ENCODE assay signal across 10 mouse cellular contexts in the genomic region with DNA sequence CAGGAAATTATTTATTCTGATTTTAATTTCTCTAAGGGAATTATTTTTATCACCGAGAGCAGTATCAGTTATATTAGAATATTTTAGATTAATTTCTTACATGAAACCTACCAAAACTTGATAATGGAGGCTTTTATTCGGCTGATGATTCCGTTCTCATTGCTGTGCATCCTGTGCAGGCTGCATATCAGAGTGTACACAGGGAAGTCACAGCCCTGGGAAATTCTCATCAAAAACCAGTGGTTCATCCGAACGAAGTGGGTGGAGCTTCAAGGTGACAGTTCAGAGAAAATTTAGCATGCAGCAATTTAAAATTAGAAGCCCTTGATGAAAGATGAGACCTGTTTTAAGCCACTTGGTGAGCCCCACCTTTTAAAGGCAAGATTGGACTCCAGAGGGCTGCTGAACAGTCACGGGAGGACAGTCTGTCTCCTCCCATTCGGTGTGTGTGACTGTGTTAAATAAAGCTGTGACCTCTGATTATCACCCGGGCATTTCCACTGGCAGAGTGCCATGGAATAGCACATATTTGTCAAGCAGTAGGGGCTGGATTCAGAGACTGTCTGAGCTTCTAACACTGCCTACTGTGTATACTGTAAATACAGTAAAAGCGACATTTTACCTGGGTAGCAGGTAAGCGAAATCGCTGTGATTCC.
DNase-seq lines count a peak whose midpoint lies in the region; ATAC-seq and TF ChIP-seq lines count a peak whose summit lies in the region.
"Had no signal": no experiment of that assay in that cellular context is flagged by ENCODE, and none has a peak within 500 bp of the region (broad histone marks: within the 10 kb centered on the region; RNA-seq: fewer than 3 reads in every experiment).

No protein-coding gene starts in this region.

- no peaks in the 10 kb centered on the region for H3K27me3 ChIP-seq in hindbrain, embryonic 12.5 days
- no peaks in the 10 kb centered on the region for H3K27me3 ChIP-seq in midbrain, embryonic 12.5 days
- H3K27me3 ChIP-seq: embryonic facial prominence, embryonic 15.5 days; megakaryocyte, embryonic 14.5 days had no signal

- H3K9ac ChIP-seq in hindbrain, embryonic 12.5 days: no peak overlapping the region
- H3K9ac ChIP-seq in midbrain, embryonic 12.5 days (replicated peaks): no peak overlapping the region
- H3K9ac ChIP-seq: embryonic facial prominence, embryonic 15.5 days had no signal

- no peak for TF ChIP-seq CTCF in brain, embryonic 14.5 days (IDR thresholded peaks at IDR 0.05; ENCODE audit: borderline replicate concordance, extremely low read depth, insufficient read depth, insufficient read length)

- no peak for TF ChIP-seq POLR2A in brain, embryonic 14.5 days (IDR thresholded peaks at IDR 0.05; ENCODE audit: borderline replicate concordance, extremely low read depth, insufficient read depth, insufficient read length, poor library complexity, severe bottlenecking)

- peak; percentile 59 for DNase-seq in gastrocnemius, adult 18-20 months (ENCODE audit: low spot score)
- no peak for DNase-seq in gastrocnemius, postnatal 36 days
- DNase-seq in brain, embryonic 14.5 days (ENCODE audit: low read depth): peak; percentile 53
- DNase-seq in embryo, embryonic 10.5 days (ENCODE audit: low spot score): no peak
- DNase-seq in left cerebral cortex, adult 18-20 months (ENCODE audit: low spot score in 2 of 2): no peak
- DNase-seq in urinary bladder, adult 2 months (ENCODE audit: low spot score): no peak

- intact Hi-C loops in gastrocnemius, postnatal 36 days (cut with DNase I): loop anchor here (5.0 kb wide), 1 partner anchor 84 kb away; no protein-coding TSS in a partner anchor

- ATAC-seq in hindbrain, embryonic 12.5 days (ENCODE audit: low FRiP score): peak; percentile 54; the same call in 1 of the 2 replicates
- peak; percentile 41; the same call in 1 of the 2 replicates for ATAC-seq in midbrain, embryonic 12.5 days (ENCODE audit: low FRiP score, low read depth)

- no peaks in the 10 kb centered on the region for H3K9me3 ChIP-seq in hindbrain, embryonic 12.5 days (replicated peaks)
- H3K9me3 ChIP-seq in midbrain, embryonic 12.5 days: no peaks in the 10 kb centered on the region
- H3K9me3 ChIP-seq: embryonic facial prominence, embryonic 15.5 days; megakaryocyte, embryonic 14.5 days had no signal

- no peak overlapping the region for H3K27ac ChIP-seq in hindbrain, embryonic 12.5 days
- H3K27ac ChIP-seq in midbrain, embryonic 12.5 days (replicated peaks): no peak overlapping the region
- H3K27ac ChIP-seq: embryonic facial prominence, embryonic 15.5 days had no signal

- no peak overlapping the region for H3K4me3 ChIP-seq in hindbrain, embryonic 12.5 days
- H3K4me3 ChIP-seq in midbrain, embryonic 12.5 days: no peak overlapping the region
- H3K4me3 ChIP-seq: embryonic facial prominence, embryonic 15.5 days; megakaryocyte, embryonic 14.5 days had no signal

- 67% methylated on average over 11 of the region's 11 CpGs for WGBS in hindbrain, embryonic 12.5 days
- WGBS in midbrain, embryonic 12.5 days: 71% methylated on average over 11 of the region's 11 CpGs

- peaks cover 11% of the 10 kb centered on the region for H3K4me1 ChIP-seq in hindbrain, embryonic 12.5 days
- H3K4me1 ChIP-seq in midbrain, embryonic 12.5 days: peaks cover 8% of the 10 kb centered on the region; the same call in 1 of the 2 replicates
- H3K4me1 ChIP-seq: embryonic facial prominence, embryonic 15.5 days; megakaryocyte, embryonic 14.5 days had no signal

- H3K4me2 ChIP-seq in hindbrain, embryonic 12.5 days (replicated peaks): no peak overlapping the region
- H3K4me2 ChIP-seq in midbrain, embryonic 12.5 days (replicated peaks): no peak overlapping the region
- H3K4me2 ChIP-seq: embryonic facial prominence, embryonic 15.5 days had no signal

- no peaks in the 10 kb centered on the region for H3K36me3 ChIP-seq in hindbrain, embryonic 12.5 days
- H3K36me3 ChIP-seq in midbrain, embryonic 12.5 days: no peaks in the 10 kb centered on the region
- H3K36me3 ChIP-seq: embryonic facial prominence, embryonic 15.5 days had no signal

Comparison
In these comparisons a context has a peak if more than half of its experiments do, and no peak if none do; other contexts are left out.
1. DNase-seq: peak in gastrocnemius, adult 18-20 months (single experiment) and brain, embryonic 14.5 days (single experiment); none in gastrocnemius, postnatal 36 days (0 of 2), embryo, embryonic 10.5 days (single experiment), left cerebral cortex, adult 18-20 months (0 of 2) and urinary bladder, adult 2 months (single experiment).